Mouse (Mus musculus) layer of hippocampus, adult 18-20 months (tissue): ENCODE results near the gene Tecpr2. TPM values are rescaled to one million over a fixed set of nuclear protein-coding genes. Genes with fewer than 3 reads are reported as not detected.

Experiments used
- DNase-seq, 2 experiments: peaks; one replicate each; pipeline ENCODE4 v3.0.0; 2022; ENCODE audit warnings: low spot score in 2 of 2
- total RNA-seq, 2 experiments: library from RNA; stranded (reverse); gene quantifications; 2 replicates each; pipeline ENCODE4 v1.2.3; 2021

The Tecpr2 gene
- total RNA-seq, 2 experiments from 2014 or later = 41.1 to 42.3 TPM

GRCm38 (mm10) chr12:110975838-110976468, 86.9 kb downstream of the Tecpr2 start:
- no peak for DNase-seq

GRCm38 (mm10) chr12:110976589-110977344, 87.7 kb downstream of the Tecpr2 start:
- DNase-seq = no peak

- no peak for DNase-seq
Measured at GRCm38 (mm10) chr12:110977345-110977733, 88.3 kb downstream of the Tecpr2 start.

GRCm38 (mm10) chr12:110977896-110978606, 89.0 kb downstream of the Tecpr2 start:
- DNase-seq = no peak

- peak; percentile 86 to 92 for DNase-seq
Measured at GRCm38 (mm10) chr12:110978607-110979406, 89.7 kb downstream of the Tecpr2 start, which contains the start of gene Ankrd9. Gene Ankrd9, minus strand, starts transcription at chr12:110979040.

GRCm38 (mm10) chr12:110979808-110980207, 90.7 kb downstream of the Tecpr2 start:
- no peak for DNase-seq

GRCm38 (mm10) chr12:110981736-110982135, 92.7 kb downstream of the Tecpr2 start:
- DNase-seq = no peak

GRCm38 (mm10) chr12:110983083-110983482, 94.0 kb downstream of the Tecpr2 start:
- DNase-seq = no peak

GRCm38 (mm10) chr12:110983714-110984113, 94.7 kb downstream of the Tecpr2 start:
- no peak for DNase-seq

GRCm38 (mm10) chr12:110984598-110984997, 95.5 kb downstream of the Tecpr2 start:
- no peak for DNase-seq

GRCm38 (mm10) chr12:110985141-110985540, 96.1 kb downstream of the Tecpr2 start:
- no peak for DNase-seq

GRCm38 (mm10) chr12:110986536-110987425, 97.7 kb downstream of the Tecpr2 start:
- DNase-seq = no peak

- DNase-seq = no peak
Measured at GRCm38 (mm10) chr12:110989409-110989808, 100.3 kb downstream of the Tecpr2 start.

- DNase-seq = no peak
Measured at GRCm38 (mm10) chr12:110990500-110990899, 101.4 kb downstream of the Tecpr2 start.

GRCm38 (mm10) chr12:110991361-110992127, 102.5 kb downstream of the Tecpr2 start:
- peak in 1 of 2 experiments; percentile 61 for DNase-seq

- peak; percentile 72 to 95 for DNase-seq
Measured at GRCm38 (mm10) chr12:110992128-110992553, 103.1 kb downstream of the Tecpr2 start.

GRCm38 (mm10) chr12:110992771-110993170, 103.7 kb downstream of the Tecpr2 start:
- DNase-seq = no peak

GRCm38 (mm10) chr12:110993226-110993625, 104.2 kb downstream of the Tecpr2 start:
- no peak for DNase-seq

GRCm38 (mm10) chr12:110994666-110995065, 105.6 kb downstream of the Tecpr2 start:
- no peak for DNase-seq
